Mouse (Mus musculus) erythroblast, embryonic 14.5 days (primary cell): ENCODE data around the gene Gnb2.

Source experiments
- GATA1 ChIP-seq: IDR thresholded peaks from 2 replicates; pipeline ENCODE4 v1.6.1; 2012; ENCODE audit warnings: low read length, inconsistent platforms, mixed read lengths
- TAL1 ChIP-seq: IDR thresholded peaks from 3 replicates; pipeline ENCODE4 v1.6.1; 2012; ENCODE audit warnings: low read length, inconsistent platforms, mixed read lengths

GRCm38 (mm10) chr5:137525511-137525910, 7.8 kb downstream of the Gnb2 start:
- TF ChIP-seq GATA1 (no peak), TAL1 (no peak)
